Mouse (Mus musculus) T-cell, adult 2 months (primary cell): ENCODE results near the gene Fbf1.
"Not testable (repeated sequence)": the region's sequence is repeated elsewhere in the genome, so short reads cannot be mapped to it uniquely, and the experiment has no call there.

ENCODE experiments used
- DNase-seq: peaks from one replicate; pipeline ENCODE4 v3.0.0; 2022; ENCODE audit warnings: low spot score

Fbf1 gene

GRCm38 (mm10) chr11:116106963-116107776 is 60.8 kb downstream of the Fbf1 start:
- no peak for DNase-seq

- no peak for DNase-seq
Observed at GRCm38 (mm10) chr11:116106154-116106962, 61.6 kb downstream of the Fbf1 start.

- DNase-seq, result no peak
Observed at GRCm38 (mm10) chr11:116105065-116105464, 62.9 kb downstream of the Fbf1 start.

GRCm38 (mm10) chr11:116104006-116104646 is 63.8 kb downstream of the Fbf1 start:
- no peak for DNase-seq

GRCm38 (mm10) chr11:116103572-116103971 is 64.4 kb downstream of the Fbf1 start:
- no peak for DNase-seq

- no peak for DNase-seq
Observed at GRCm38 (mm10) chr11:116102472-116102871, 65.5 kb downstream of the Fbf1 start.

GRCm38 (mm10) chr11:116101931-116102381 is 66.0 kb downstream of the Fbf1 start:
- no peak for DNase-seq

- DNase-seq, result no peak
Observed at GRCm38 (mm10) chr11:116100839-116101238, 67.1 kb downstream of the Fbf1 start.

GRCm38 (mm10) chr11:116100385-116100784 is 67.6 kb downstream of the Fbf1 start:
- no peak for DNase-seq

- DNase-seq, result no peak
Observed at GRCm38 (mm10) chr11:116099462-116099861, 68.5 kb downstream of the Fbf1 start.

GRCm38 (mm10) chr11:116098711-116099460 is 69.1 kb downstream of the Fbf1 start:
- DNase-seq, result no peak

GRCm38 (mm10) chr11:116096213-116097108 is 71.5 kb downstream of the Fbf1 start:
- no peak for DNase-seq

GRCm38 (mm10) chr11:116095573-116095972 is 72.4 kb downstream of the Fbf1 start:
- DNase-seq, result no peak

GRCm38 (mm10) chr11:116093771-116094565 is 74.0 kb downstream of the Fbf1 start:
- DNase-seq, result no peak

GRCm38 (mm10) chr11:116092959-116093358 is 75.0 kb downstream of the Fbf1 start:
- DNase-seq, result not testable (repeated sequence)
